Mouse (Mus musculus) erythroid progenitor cell, adult 5-6 weeks (primary cell): ENCODE data around the gene Zfp872. TPM values are rescaled to one million over a fixed set of nuclear protein-coding genes. Genes with fewer than 3 reads are reported as not detected.

Experiments
- ATAC-seq: replicated peaks from 2 replicates; pipeline ENCODE4 v1.8.0; 2016; ENCODE audit warnings: moderate number of reproducible peaks, mild to moderate bottlenecking, moderate TSS enrichment, inconsistent platforms; ENCODE audit not compliant: poor library complexity, low FRiP score, severe bottlenecking
- total RNA-seq, 2 experiments: library from RNA; stranded (forward) in 1 of 2; stranded (reverse) in 1 of 2; fragments of 150-400 nt in 1 of 2; fragments of 186-747, 209-891 nt in 1 of 2; gene quantifications; 2 replicates each; pipeline versions ENCODE4 v1.2.3 to v1.2.4; 2015 to 2017; ENCODE audit warnings: low replicate concordance in 2 of 2

Zfp872 gene
- total RNA-seq, 2 experiments from 2014 or later = not detected

DNA sequence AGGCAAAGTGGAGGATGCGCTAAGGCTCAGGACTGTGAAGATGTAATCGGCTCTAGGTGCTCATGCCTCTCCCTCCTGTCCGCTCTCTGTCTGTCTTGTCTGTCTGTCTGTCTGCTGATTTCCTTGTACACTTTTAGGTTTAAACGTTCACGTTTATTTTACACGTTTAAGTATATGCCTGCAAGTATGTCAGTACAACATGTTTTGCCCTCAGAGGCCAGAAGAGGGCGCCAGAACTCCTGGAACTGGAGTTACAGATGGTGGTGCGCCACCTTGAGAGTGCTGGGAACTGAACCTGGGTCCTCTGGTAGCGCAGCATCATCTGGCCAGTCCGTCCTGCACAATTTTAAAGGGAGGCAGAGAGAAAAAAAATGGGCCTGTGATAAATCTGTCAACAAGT, 21.2 kb upstream of the Zfp872 start:
- ATAC-seq = no peak

- ATAC-seq = no peak
These were observed 20.1 kb upstream of the Zfp872 start for GRCm38 (mm10) chr9:22167751-22168150.

DNA sequence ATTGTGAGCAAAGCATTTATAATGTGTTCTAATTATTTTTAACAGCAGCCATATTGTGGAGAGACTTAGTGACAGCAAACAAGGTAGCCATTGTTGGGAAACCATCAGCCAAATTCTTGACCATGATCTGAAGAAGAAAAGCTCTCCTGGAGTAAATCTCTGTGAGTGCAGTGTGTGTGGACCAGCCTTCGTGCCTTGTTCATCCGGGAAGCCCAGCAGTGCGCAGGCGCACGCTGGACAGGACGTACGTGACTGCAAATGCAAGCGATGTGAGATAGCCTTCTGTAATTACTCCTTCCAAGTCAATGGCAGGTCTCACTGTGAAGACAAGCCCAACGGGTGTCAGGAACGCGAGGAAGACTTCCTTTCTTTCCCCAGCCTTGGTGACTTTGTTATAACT, 18.6 kb upstream of the Zfp872 start:
- no peak for ATAC-seq

- 0 out of 2 replicates have a peak, but pooled peaks have one; percentile 34 for ATAC-seq
These were observed 15.6 kb upstream of the Zfp872 start for GRCm38 (mm10) chr9:22172318-22172717.

- ATAC-seq = no peak
These were observed 8.5 kb downstream of the Zfp872 start for GRCm38 (mm10) chr9:22196412-22196811.

- ATAC-seq = no peak
These were observed 25.9 kb downstream of the Zfp872 start for GRCm38 (mm10) chr9:22213785-22214194.

- no peak for ATAC-seq
These were observed 26.7 kb downstream of the Zfp872 start for GRCm38 (mm10) chr9:22214549-22214948.

DNA sequence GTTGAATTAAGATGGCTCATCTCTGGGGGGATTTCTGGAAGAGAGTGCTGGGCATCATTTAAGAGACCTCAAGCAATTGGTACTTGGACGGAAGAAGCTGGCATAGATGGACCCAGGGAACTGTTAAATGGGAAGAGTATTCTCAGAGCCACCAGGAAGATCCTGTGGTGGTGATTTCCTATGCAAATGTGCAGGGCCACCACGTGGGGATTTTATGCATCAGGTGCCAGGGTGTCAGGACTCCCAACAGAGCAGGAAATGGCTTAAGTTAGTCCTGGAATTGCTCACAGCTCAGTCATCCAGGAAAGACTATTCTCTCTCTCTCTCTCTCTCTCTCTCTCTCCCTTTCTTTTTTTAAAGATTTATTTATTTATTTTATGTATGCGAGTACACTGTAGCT, 28.8 kb downstream of the Zfp872 start:
- no peak for ATAC-seq

DNA sequence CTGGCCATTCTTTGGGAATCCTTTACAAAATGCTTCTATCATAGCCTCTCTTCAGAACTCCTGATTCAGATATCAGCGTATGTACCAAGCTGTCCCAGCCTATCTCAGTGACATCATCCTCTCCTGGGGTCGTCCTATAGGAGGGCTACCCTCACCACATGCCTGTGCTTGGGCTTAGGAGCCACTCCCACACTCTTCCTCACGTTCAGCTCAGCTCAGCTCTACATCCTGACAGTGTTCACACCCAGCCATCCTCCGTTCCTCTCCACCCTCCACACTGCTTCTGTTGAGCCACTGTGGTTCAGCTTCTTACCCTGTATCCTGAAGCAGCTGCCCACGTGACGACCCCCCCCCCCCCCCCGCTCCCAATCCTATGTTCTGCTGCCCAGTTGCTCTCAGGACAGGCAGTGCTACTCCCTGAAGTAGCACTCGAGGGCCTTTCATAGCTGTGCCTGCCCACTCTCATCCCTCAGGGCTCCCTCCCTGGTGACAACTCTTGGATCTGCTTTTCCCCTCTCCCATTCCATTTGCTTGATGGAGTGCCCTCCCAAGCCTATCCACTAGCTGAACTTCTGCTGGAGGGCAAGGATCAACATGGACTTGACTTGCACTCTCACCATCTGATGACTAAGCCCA, 30.1 kb downstream of the Zfp872 start:
- no peak for ATAC-seq

- ATAC-seq = no peak
These were observed 36.2 kb downstream of the Zfp872 start for GRCm38 (mm10) chr9:22224066-22224465.

DNA sequence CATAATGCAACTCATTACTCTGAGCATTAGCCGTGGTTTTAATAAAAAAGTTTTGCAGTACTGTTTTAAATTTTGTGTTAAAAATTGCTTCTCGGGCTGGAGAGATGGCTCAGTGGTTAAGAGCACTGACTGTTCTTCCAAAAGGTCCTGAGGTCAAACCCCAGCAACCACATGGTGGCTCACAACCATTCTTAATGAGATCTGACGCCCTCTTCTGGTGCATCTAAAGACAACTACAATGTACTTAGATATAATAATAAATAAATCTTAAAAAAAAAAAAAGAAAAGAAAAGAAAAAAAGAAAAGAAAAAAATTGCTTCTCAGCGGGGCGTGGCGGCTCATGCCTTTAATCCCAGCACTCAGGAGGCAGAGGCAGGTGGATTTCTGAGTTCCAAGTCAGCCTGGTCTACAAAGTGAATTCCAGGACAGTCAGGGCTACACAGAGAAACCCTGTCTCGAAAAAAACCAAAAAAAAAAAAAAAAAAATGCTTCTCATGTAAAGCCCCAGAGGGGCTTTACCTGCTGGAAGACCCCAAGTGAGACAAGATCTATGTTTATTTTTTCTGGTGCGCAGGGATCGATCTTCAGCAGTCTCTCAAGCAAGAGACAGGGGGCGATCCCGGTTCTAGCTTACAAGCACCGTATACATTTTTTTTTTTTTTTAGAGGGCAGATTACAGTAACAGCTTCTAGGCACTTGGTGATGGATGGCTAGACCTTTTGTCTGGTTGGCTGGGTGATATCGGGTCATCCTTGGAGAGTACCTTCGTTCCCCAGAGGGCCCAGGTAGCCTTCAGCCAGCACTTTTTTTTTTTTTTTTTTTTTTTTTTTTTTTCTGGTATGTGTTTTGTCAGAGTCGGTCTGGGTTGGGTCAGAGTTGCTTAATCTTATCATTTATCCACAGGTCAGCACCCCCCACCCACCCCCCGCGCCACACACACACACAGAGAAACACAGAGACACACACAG, 36.9 kb downstream of the Zfp872 start:
- peak; percentile 43 for ATAC-seq

DNA sequence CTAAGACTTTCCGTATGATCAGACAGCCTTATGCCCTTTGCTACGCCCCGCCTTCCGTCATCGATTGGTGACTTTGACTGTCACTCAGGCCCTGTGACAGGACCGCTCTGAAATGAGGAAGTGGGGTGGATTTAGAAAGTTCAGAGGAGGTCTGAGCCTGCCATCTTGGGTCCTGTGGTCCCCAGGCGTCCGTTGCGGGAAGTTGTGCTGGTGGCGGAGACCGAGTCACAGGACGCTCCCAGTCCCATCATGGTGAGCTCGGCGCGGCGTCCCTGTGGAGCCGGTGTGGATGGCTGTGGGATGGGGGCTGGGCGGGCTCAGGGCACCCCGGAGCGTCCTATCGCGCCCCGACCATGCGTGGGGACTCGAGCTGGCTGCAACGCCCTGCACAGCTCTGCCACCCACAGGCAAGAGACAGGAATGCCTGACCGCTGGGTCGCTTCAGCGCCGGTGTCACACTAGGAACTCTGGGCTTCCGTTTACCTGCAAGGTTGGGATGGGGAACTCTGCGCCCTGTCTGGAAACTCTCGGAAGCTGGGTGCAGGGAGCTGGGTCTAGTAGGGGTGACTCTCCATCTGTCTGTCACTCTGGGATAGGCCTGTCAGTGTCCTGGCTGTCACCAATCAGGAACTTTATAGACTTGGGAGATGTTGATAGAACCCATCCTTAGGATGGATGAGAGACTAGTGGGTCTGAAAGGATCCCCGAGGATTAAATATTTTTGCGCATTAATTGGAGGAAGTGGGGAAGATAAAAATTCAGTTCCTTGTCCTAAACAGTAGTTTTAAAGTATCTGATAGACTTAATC, 37.9 kb downstream of the Zfp872 start, which contains the start of gene Zfp809:
Gene Zfp809 (plus strand): TSS at position 134 of the 808 bp plus-strand sequence.
- peak; percentile 98 for ATAC-seq

DNA sequence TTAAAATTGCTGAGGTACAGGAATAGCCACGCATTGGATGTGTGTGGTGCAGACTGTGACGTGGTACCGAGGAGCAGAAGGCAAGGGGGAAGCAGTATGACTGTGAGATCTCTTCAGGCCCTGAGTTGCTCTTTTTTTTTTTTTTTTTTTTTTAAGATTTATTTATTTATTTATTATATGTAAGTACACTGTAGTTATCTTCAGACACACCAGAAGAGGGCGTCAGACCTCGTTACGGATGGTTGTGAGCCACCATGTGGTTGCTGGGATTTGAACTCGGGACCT, 38.4 kb downstream of the Zfp872 start:
- 0 out of 2 replicates have a peak, but pooled peaks have one; percentile 2 for ATAC-seq

- no peak for ATAC-seq
These were observed 39.0 kb downstream of the Zfp872 start for GRCm38 (mm10) chr9:22226846-22227245.

DNA sequence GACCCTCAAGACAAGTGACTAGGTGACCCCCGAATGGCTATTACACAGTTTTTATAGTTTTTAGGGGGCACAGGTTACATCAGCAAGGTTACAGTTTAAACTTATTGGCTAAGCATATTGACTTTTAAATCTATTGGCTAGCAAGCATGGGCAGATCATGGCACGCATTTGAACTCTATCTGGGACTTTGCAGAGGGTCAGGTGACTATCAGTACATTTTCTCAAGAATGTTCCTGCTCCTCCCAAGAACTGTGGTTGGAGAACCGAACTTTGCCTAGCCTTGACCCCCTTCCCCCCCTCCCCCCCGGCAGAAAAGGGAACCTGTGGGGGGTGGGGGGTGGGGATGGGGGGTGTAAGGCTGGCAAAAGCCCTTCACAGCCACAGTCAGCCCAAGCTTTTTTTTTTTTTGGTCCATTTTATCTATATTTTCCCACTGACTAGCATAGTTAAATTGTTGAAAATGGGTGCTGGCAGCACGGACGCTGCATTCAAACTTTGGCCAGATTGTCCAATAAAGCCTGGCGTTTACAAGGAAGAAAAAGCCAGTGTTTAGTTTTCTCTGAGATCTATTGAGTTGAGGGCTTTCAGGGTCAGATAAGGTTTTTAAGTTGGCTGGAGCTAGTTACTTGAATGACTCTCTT, 41.6 kb downstream of the Zfp872 start:
- no peak for ATAC-seq

GRCm38 (mm10) chr9:22230061-22230460, 42.2 kb downstream of the Zfp872 start:
- ATAC-seq = no peak

GRCm38 (mm10) chr9:22230556-22230955, 42.7 kb downstream of the Zfp872 start:
- ATAC-seq = no peak

GRCm38 (mm10) chr9:22240001-22240400, 52.1 kb downstream of the Zfp872 start:
- ATAC-seq = no peak

GRCm38 (mm10) chr9:22244242-22244641, 56.4 kb downstream of the Zfp872 start:
- no peak for ATAC-seq
